Comparison of ENCODE assay signal across 8 mouse cellular contexts in the genomic region with DNA sequence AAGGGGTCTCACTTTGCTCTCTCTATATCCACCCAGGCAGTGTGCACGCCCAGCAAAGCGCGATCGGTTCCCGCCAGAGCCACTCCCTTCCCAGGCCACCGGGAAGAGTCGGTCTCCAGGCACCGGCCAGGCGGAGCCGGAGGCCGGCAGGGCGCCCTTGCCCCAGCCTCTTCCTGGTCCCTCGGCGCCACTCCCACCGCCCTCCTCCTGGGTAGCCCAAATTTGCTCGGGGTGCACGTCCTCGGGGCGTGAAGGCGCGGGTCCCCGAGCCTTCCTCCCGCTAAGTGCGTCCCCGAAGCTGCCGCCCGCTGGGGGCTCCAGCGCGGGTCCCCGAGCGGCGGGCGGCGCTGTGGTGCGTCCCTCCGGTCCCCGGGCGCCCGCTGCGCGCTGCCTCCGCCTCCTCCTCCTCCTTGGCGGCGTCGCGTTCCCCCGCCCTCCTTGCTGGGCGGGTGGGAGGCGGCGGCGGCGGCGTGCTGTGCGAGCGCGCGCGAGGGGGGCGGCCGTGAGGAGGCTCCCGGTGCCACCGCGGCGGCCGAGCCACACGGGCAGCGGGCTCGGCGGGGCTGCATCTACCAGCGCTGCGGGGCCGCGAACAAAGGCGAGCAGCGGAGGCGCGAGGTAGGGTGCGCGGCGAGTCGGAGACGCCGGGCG. TPM values are rescaled to one million over a fixed set of nuclear protein-coding genes. Genes with fewer than 3 reads are reported as not detected.
A peak's percentile ranks its signal among the peaks of the same experiment; 100 is the strongest.
DNase-seq lines count a peak whose midpoint lies in the region; ATAC-seq and TF ChIP-seq lines count a peak whose summit lies in the region.

A gene (plus strand): TSS at position 144 of the 651 bp plus-strand sequence.

- peaks cover 22% of the 10 kb centered on the region for H3K4me1 ChIP-seq in G1E (ENCODE audit: insufficient read depth, low read depth, low read length)
- H3K4me1 ChIP-seq in lung, embryonic 16.5 days (replicated peaks; ENCODE audit: control insufficient read depth, insufficient read depth, low read length), result peaks cover 28% of the 10 kb centered on the region

- no peaks in the 10 kb centered on the region for H3K9me3 ChIP-seq in G1E (replicated peaks)
- no peaks in the 10 kb centered on the region for H3K9me3 ChIP-seq in lung, embryonic 16.5 days (ENCODE audit: control insufficient read depth, low read length)

- peaks cover 12% of the 10 kb centered on the region; the same call in 1 of the 2 replicates for H3K27me3 ChIP-seq in G1E (ENCODE audit: insufficient read depth, low read length)
- H3K27me3 ChIP-seq in lung, embryonic 16.5 days (ENCODE audit: control insufficient read depth, insufficient read depth, low read depth, low read length), result no peaks in the 10 kb centered on the region

- H3K36me3 ChIP-seq in G1E (replicated peaks), result peaks cover 9% of the 10 kb centered on the region
- H3K36me3 ChIP-seq in lung, embryonic 16.5 days (ENCODE audit: control insufficient read depth, insufficient read depth, low read length), result no peaks in the 10 kb centered on the region

- TF ChIP-seq CTCF in G1E (IDR thresholded peaks at IDR 0.05; ENCODE audit: low read depth, low read length), result no peak

- H3K27ac ChIP-seq in lung, embryonic 16.5 days (ENCODE audit: low read length), result peak within 1 kb of the TSS; percentile 92

- H3K4me3 ChIP-seq in G1E (ENCODE audit: low read depth, low read length), result peak within 1 kb of the TSS; percentile 85
- H3K4me3 ChIP-seq in lung, embryonic 16.5 days (ENCODE audit: low read length), result peak within 1 kb of the TSS; percentile 77

- peak within 1 kb of the TSS; percentile 69 for H3K4me2 ChIP-seq in lung, embryonic 16.5 days (ENCODE audit: low read depth, low read length)

- peak; percentile 83 for DNase-seq in G1E (ENCODE audit: low spot score)
- DNase-seq in cerebellum, adult 11 months, result peak; percentile 10
- DNase-seq in forelimb bud, embryonic 11.5 days (ENCODE audit: low read depth, low spot score), result peak; percentile 57
- peak; percentile 83 for DNase-seq in heart, postnatal 4 days
- peak; percentile 73 for DNase-seq in layer of hippocampus, adult 9-11 months
- peak; percentile 59 for DNase-seq in ovary, postnatal 10 days (ENCODE audit: low spot score)
- peak; percentile 69 to 85 for DNase-seq in thymus, postnatal 10 days (ENCODE audit: low spot score in 2 of 2)

- peak within 1 kb of the TSS; percentile 87 for H3K9ac ChIP-seq in lung, embryonic 16.5 days (ENCODE audit: low read length)

- ATAC-seq in G1E (ENCODE audit: extremely low read depth, insufficient number of reproducible peaks, low FRiP score, poor library complexity, severe bottlenecking), result peak; percentile 65
- ATAC-seq in lung, embryonic 16.5 days (ENCODE audit: low read depth), result peak; percentile 96

- under 1% methylated on average over 50 of the region's 84 CpGs for WGBS in lung, embryonic 16.5 days

RNA-seq across cellular contexts. Expression of the gene that starts here (rescaled TPM):
- total RNA-seq in G1E (2014; fragmentation: Nextera tagmentation), result 4.0 and 6.6 TPM in 2 replicates
- total RNA-seq in G1E (2017), result 2.3 and 2.6 TPM in 2 replicates
- 2.3 and 2.4 TPM in 2 replicates for polyA plus RNA-seq in G1E (2012)
- total RNA-seq in heart, postnatal 4 days (2021), result 10 to 100 TPM; 10.1 to 11.3 TPM
- 17.8 and 18.7 TPM in 2 replicates for polyA plus RNA-seq in lung, embryonic 16.5 days (2015; fragmentation: Nextera tagmentation; extraction: Ambion mirVana)

Comparison
In these comparisons a context has a peak if more than half of its experiments do, and no peak if none do; other contexts are left out.
1. Peak in every context shown above with its lines: DNase-seq, ATAC-seq, H3K4me3 ChIP-seq and H3K27ac ChIP-seq.
2. DNase-seq: peak in every context shown above with its lines; median percentile 83 in G1E; 83 in heart, postnatal 4 days; 77 in thymus, postnatal 10 days; 73 in layer of hippocampus, adult 9-11 months; 59 in ovary, postnatal 10 days; 57 in forelimb bud, embryonic 11.5 days; 10 in cerebellum, adult 11 months.